Mouse (Mus musculus) ES-Bruce4 (cell line): Measurements from ENCODE around the gene Plekha6.

Experiments
- CTCF ChIP-seq: IDR thresholded peaks from one replicate; pipeline ENCODE4 v1.8.1; 2011; ENCODE audit warnings: low read depth, low read length
- POLR2A ChIP-seq: IDR thresholded peaks from one replicate; pipeline ENCODE4 v1.8.1; 2011; ENCODE audit warnings: low read length; ENCODE audit not compliant: insufficient read depth

GRCm38 (mm10) chr1:133124137-133124536 lies 39.9 kb upstream of the Plekha6 start:
- TF ChIP-seq CTCF (no peak), POLR2A (no peak)
